Mouse (Mus musculus): ENCODE results near the gene Pik3c2g. TPM values are rescaled to one million over a fixed set of nuclear protein-coding genes. Genes with fewer than 3 reads are reported as not detected.

Pik3c2g gene
- polyA plus RNA-seq, 1 experiment from 2014 or later = 1.0 TPM

DNA sequence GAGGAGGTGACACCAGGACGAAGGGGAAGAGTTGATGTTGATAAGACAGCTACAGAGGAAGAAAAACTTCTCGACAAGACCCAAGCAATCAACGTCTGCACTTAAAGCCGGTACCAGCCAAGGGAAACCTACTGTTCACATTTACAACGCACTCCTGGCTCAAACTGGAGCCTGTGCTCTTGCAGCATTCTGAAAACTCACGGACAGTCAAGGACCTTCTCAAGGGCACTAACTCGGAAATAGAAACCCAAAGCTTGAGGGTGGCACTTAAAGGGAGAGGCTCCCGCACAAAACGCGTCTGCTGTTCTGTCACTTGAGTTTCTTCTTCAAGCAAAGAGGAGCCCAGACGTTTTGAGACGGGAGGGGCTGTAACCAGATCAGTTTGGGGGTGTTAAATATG, 366.6 kb downstream of the Pik3c2g start:
- no peak overlapping the region for H3K4me2 ChIP-seq
- H3K4me1 ChIP-seq (replicated peaks) = no peaks in the 10 kb centered on the region
- no peak overlapping the region for H3K27ac ChIP-seq
- no peaks in the 10 kb centered on the region for H3K36me3 ChIP-seq
- ATAC-seq (ENCODE audit: low read depth) = no peak
- H3K9ac ChIP-seq = no peak overlapping the region
- no peak for DNase-seq
- WGBS (ENCODE audit: insufficient replicate concordance) = 60% methylated on average over 12 of the region's 12 CpGs
- no peaks in the 10 kb centered on the region for H3K27me3 ChIP-seq
- no peaks in the 10 kb centered on the region; the same call in 1 of the 2 replicates for H3K9me3 ChIP-seq (replicated peaks)
- no peak overlapping the region for H3K4me3 ChIP-seq (replicated peaks)

DNA sequence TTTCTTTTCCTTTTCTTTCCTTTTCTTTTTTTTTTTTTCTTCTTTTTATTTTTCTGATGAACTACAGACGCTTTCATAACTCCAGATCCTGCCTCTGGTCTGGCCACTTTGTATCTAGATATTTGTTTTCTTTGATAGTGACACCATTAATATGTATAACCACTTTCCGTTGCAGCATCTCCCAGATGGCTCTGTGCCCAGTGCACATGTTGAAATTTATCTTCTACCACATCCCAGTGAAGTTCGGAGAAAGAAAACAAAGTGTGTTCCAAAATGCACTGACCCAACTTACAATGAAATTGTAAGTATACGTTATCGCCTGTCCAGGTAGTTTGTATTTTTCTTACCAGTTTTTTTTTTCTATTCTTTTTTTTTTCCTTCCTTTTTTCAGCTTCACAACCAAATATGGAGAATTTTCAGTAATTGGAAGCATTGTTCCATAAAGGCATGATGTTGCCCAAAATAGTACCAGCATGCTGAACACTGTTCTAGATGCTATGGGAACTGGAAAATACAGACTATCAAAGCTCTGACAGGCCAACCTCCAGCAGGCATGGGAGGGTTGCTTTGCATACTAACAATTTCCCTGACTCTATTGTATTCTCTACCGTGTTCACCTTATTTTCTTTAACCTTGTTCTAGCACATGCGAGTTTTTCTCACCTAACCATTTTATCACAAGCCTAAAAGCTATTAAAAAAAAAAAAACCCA, 370.7 kb downstream of the Pik3c2g start:
- no peak for ATAC-seq (ENCODE audit: low read depth)
- Histone ChIP-seq H3K27ac (no peak overlapping the region), H3K4me1 (replicated peaks) (no peaks in the 10 kb centered on the region), H3K36me3 (no peaks in the 10 kb centered on the region), H3K27me3 (no peaks in the 10 kb centered on the region), H3K9me3 (replicated peaks) (peaks cover 6% of the 10 kb centered on the region; the same call in 1 of the 2 replicates), H3K9ac (no peak overlapping the region), H3K4me3 (replicated peaks) (no peak overlapping the region), H3K4me2 (no peak overlapping the region)
- WGBS (ENCODE audit: insufficient replicate concordance) = 61% methylated on average over 7 of the region's 7 CpGs
- DNase-seq = no peak

DNA sequence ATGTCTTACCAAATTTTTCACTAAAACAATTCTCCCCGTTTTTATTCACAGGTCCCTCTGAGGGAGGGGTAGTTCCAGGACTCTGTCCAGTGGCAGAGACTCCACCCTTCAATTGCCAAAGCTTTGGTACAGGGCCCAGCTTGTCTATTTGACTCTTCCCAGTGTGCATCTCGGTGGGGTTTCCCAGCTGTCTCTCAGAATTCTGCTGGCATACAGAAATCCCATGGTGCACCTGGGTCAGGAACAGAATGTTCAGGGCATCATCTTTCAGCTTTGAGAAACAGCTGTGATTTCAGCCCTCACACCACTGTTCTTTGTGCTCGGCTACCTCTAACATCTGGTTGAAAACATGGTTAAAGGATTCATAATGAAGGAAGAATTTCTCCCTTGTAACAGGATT, 376.8 kb downstream of the Pik3c2g start:
- H3K9me3 ChIP-seq (replicated peaks) = 0 out of 2 replicates have a peak, but pooled peaks cover 6% of the 10 kb centered on the region
- no peak for ATAC-seq (ENCODE audit: low read depth)

DNA sequence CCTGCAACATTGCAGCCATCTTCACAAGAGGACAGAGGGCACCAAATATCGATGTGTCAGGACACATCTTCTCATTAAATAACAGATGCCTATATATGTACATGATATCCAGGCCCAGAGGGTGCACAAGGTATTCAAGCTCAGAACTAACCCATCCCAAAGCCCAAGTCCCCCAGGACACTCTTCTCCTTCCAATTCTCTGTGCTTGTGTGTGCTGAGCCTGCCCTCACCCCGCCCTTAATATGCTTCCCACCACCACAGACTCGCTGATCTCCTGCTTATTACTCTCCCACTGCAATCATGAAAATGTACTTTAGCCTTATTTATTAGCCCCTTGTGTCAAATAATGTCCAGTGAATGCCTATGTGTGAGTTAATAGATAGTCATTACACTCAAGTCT, 377.9 kb downstream of the Pik3c2g start:
- no peak overlapping the region for H3K9ac ChIP-seq
- H3K27me3 ChIP-seq = no peaks in the 10 kb centered on the region
- WGBS (ENCODE audit: insufficient replicate concordance) = 46% methylated on average over 3 of the region's 3 CpGs
- ATAC-seq (ENCODE audit: low read depth) (no peak), DNase-seq (no peak)
- no peaks in the 10 kb centered on the region for H3K4me1 ChIP-seq (replicated peaks)
- no peak overlapping the region for H3K27ac ChIP-seq
- H3K9me3 ChIP-seq (replicated peaks) = no peaks in the 10 kb centered on the region
- no peaks in the 10 kb centered on the region for H3K36me3 ChIP-seq
- H3K4me2 ChIP-seq = no peak overlapping the region
- no peak overlapping the region for H3K4me3 ChIP-seq (replicated peaks)

More for the DNA sequence above, 376.8 kb downstream of the Pik3c2g start:
- H3K27me3 ChIP-seq = no peaks in the 10 kb centered on the region
- no peak overlapping the region for H3K9ac ChIP-seq
- no peak overlapping the region for H3K4me2 ChIP-seq
- no peaks in the 10 kb centered on the region for H3K4me1 ChIP-seq (replicated peaks)
- H3K4me3 ChIP-seq (replicated peaks) = no peak overlapping the region
- H3K36me3 ChIP-seq = no peaks in the 10 kb centered on the region
- 50% methylated on average over 3 of the region's 3 CpGs for WGBS (ENCODE audit: insufficient replicate concordance)
- DNase-seq = no peak
- H3K27ac ChIP-seq = no peak overlapping the region

DNA sequence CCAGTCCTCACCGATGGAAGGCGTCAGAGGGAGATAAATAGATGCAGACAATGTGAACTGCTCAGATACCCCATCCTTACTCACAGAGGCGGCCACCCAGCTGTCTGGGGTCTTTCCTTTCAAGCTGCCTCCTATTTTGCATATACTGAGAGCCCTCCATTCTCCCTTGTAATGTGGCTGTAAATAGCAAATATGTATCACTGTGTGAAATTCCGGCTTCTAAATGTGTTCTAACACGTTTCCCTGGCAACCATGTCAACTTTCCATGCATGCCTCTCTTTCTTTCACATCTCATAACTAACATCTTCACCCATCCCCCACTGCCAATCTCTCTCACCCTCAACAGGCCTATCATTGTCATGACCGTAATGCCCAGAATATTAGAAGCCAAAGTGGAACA, 379.7 kb downstream of the Pik3c2g start:
- DNase-seq = no peak
- Histone ChIP-seq H3K36me3 (no peaks in the 10 kb centered on the region), H3K4me2 (no peak overlapping the region), H3K9me3 (replicated peaks) (no peaks in the 10 kb centered on the region), H3K4me3 (replicated peaks) (no peak overlapping the region), H3K9ac (no peak overlapping the region), H3K4me1 (replicated peaks) (no peaks in the 10 kb centered on the region), H3K27me3 (no peaks in the 10 kb centered on the region), H3K27ac (no peak overlapping the region)
- ATAC-seq (ENCODE audit: low read depth) = no peak
- 50% methylated on average over 6 of the region's 6 CpGs for WGBS (ENCODE audit: insufficient replicate concordance)

DNA sequence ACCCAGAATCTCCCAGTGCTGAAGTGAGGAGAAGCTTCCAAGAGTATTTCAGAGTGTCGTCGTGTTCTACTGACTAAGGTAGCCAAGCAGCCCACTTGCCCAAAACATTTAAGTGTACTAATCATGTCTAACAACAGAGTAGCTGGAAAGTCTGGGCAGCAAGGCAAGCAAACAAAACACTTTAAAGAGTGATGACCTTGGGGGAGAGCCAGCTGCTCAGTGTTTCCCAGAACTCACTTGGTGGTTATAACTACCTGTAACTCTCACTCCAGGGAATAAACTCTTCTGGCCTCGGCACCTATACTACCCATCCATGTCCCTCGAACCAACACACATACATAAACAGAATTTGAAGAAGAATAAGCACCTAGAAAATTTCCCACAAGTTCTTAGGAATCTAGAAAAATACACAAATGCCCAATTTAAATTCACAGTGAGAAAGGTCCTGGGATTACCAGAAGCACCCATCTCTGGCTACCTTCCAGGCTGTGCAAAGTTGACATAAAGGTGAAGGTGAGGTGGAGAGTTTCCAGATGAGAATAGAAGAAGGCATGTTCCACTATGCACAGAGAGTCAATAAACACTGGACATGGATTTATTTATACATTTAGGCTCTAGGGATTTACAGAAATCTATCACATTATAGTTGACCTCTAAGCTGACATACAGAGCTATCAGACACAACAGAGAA, 384.7 kb downstream of the Pik3c2g start:
- WGBS (ENCODE audit: insufficient replicate concordance) = 56% methylated on average over 4 of the region's 4 CpGs
- ATAC-seq (ENCODE audit: low read depth) (no peak), DNase-seq (no peak)

DNA sequence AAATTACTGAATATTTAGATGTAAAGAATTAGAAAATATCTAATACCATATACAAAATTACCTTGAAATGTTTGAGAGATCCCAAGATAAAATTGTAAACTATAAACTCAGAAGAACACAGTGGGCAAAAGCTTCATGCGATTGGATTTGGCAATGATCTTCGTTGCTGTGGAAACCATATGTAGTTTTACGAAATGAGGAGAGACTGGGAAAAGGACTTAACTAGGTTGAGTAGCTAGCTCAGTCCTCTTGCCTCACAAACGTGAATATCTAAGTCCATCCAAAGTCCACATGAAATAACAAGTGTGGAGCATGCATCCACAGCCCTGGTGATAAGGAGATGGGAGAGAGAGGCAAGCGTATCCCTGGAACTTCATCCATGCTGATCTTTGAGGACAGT, 387.6 kb downstream of the Pik3c2g start:
- Histone ChIP-seq H3K9me3 (replicated peaks) (no peaks in the 10 kb centered on the region), H3K4me1 (replicated peaks) (no peaks in the 10 kb centered on the region), H3K4me2 (no peak overlapping the region), H3K9ac (no peak overlapping the region), H3K27me3 (no peaks in the 10 kb centered on the region), H3K36me3 (no peaks in the 10 kb centered on the region), H3K4me3 (replicated peaks) (no peak overlapping the region), H3K27ac (no peak overlapping the region)
- 67% methylated on average over 5 of the region's 5 CpGs for WGBS (ENCODE audit: insufficient replicate concordance)
- DNase-seq (no peak), ATAC-seq (ENCODE audit: low read depth) (no peak)

More for the DNA sequence above, 384.7 kb downstream of the Pik3c2g start:
- Histone ChIP-seq H3K4me3 (replicated peaks) (no peak overlapping the region), H3K4me1 (replicated peaks) (no peaks in the 10 kb centered on the region), H3K4me2 (no peak overlapping the region), H3K27me3 (no peaks in the 10 kb centered on the region), H3K9ac (no peak overlapping the region), H3K27ac (no peak overlapping the region), H3K9me3 (replicated peaks) (no peaks in the 10 kb centered on the region), H3K36me3 (no peaks in the 10 kb centered on the region)

DNA sequence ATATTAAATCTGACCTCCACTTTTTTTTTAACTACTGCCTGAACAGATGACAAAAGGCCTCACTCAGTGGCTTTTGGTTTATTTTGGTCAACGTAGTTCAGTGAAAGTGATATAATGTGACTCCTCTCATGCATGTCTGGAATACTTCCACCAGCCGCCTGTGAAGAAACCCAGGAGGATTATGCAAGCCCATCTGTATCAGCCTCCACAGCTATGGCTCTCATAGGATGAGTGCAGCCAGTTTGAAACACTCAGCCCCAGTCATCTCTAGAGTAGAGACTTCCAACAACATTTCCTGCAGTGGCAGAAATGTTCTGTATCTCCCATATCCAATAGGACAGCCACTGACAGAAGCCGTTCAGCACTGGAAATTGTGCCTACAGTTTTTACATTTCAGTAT, 391.1 kb downstream of the Pik3c2g start:
- no peak overlapping the region for H3K9ac ChIP-seq
- ATAC-seq (ENCODE audit: low read depth) = no peak
- no peaks in the 10 kb centered on the region for H3K27me3 ChIP-seq
- H3K9me3 ChIP-seq (replicated peaks) = no peaks in the 10 kb centered on the region
- H3K4me2 ChIP-seq = no peak overlapping the region
- H3K4me1 ChIP-seq (replicated peaks) = no peaks in the 10 kb centered on the region
- WGBS (ENCODE audit: insufficient replicate concordance) = 66% methylated on average over 3 of the region's 3 CpGs
- no peak overlapping the region for H3K4me3 ChIP-seq (replicated peaks)
- H3K27ac ChIP-seq = no peak overlapping the region
- DNase-seq = no peak
- no peaks in the 10 kb centered on the region for H3K36me3 ChIP-seq

DNA sequence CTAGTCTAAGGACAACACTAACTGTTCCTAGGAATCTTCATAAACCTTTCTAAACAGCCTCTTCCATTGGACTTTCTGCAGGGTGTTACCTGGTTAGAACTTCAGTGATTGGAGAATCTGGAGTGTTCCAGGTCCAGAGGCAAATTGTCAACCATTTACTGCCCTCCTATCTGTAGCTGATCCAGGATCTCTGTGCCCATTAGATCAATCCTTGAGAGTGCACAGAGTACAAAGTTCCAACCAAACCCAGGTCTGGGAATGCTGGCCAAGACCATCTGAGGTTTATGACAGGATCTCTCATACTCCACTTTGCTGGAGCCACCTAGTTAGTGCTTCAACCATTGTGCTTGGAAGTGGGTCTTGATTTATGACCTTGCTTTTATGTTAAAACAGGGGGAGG, 394.0 kb downstream of the Pik3c2g start:
- ATAC-seq (ENCODE audit: low read depth) (no peak), DNase-seq (no peak)
- Histone ChIP-seq H3K9me3 (replicated peaks) (no peaks in the 10 kb centered on the region), H3K36me3 (no peaks in the 10 kb centered on the region), H3K9ac (no peak overlapping the region), H3K27ac (no peak overlapping the region), H3K27me3 (no peaks in the 10 kb centered on the region), H3K4me2 (no peak overlapping the region), H3K4me1 (replicated peaks) (no peaks in the 10 kb centered on the region), H3K4me3 (replicated peaks) (no peak overlapping the region)

DNA sequence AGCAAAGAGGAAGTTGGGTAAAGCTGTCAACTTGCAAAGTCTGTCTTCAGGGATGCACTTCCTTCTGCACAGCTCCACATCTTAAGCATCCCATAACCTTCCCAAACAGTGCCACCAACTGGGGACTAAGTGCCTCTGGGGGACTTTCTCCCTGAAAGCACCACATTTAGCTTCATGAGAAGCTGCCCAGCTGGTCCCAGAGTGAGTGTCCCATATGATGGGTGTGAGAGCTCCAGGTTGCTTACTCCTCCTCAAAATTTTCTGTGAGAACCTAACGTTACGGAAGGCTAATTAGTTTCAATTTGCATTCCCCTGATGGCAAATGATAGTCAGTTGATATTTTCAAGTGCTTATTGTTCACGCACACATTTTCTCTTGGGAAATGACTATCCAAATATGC, 397.0 kb downstream of the Pik3c2g start:
- WGBS (ENCODE audit: insufficient replicate concordance) = 73% methylated on average over 3 of the region's 3 CpGs

DNA sequence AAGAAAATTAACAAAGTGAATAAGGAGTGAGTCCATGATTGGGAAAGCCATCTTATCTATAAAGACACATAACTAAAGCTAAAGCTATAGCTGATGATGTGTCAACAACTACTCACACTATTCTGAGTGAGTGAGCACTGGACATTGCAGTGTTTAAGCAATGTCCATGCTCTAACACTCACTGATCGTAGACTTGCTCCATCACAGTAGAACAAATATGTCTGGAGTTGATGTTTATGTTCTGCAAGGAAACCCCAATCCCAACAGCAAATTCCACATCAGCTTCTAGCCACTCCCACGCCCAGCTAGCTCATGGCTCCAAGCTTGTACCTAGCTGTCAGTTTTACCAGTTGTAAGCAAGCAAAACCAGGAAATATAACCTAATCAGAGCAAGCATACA, 399.5 kb downstream of the Pik3c2g start:
- Histone ChIP-seq H3K27me3 (no peaks in the 10 kb centered on the region), H3K4me1 (replicated peaks) (no peaks in the 10 kb centered on the region), H3K27ac (no peak overlapping the region), H3K4me3 (replicated peaks) (no peak overlapping the region), H3K36me3 (no peaks in the 10 kb centered on the region), H3K9me3 (replicated peaks) (no peaks in the 10 kb centered on the region; the same call in 1 of the 2 replicates), H3K9ac (no peak overlapping the region), H3K4me2 (no peak overlapping the region)
- DNase-seq (no peak), ATAC-seq (ENCODE audit: low read depth) (no peak)
- 42% methylated on average over 2 of the region's 2 CpGs for WGBS (ENCODE audit: insufficient replicate concordance)

More for the DNA sequence above, 397.0 kb downstream of the Pik3c2g start:
- DNase-seq (no peak), ATAC-seq (ENCODE audit: low read depth) (no peak)
- Histone ChIP-seq H3K9me3 (replicated peaks) (no peaks in the 10 kb centered on the region; the same call in 1 of the 2 replicates), H3K4me1 (replicated peaks) (no peaks in the 10 kb centered on the region), H3K4me2 (no peak overlapping the region), H3K36me3 (no peaks in the 10 kb centered on the region), H3K9ac (no peak overlapping the region), H3K27me3 (no peaks in the 10 kb centered on the region), H3K27ac (no peak overlapping the region), H3K4me3 (replicated peaks) (no peak overlapping the region)

DNA sequence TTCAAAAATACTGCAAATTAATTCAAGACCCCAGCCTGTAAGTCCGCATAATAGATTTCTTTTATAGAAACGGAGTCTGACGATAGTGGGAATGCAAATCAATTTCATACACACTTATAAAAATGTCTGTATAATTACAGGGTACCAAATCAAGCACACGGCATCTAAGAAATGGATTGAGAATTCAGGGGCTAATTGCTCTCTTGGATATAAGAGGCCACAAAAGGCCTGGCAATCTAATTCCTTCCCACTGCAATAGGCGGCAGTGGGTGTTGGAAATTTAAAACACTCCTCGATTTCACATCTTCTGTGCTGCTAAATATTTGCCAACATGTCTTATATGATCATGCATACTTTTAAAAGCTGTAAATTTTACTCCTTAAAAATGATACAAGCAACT, 402.1 kb downstream of the Pik3c2g start:
- H3K4me2 ChIP-seq = no peak overlapping the region
- no peak for DNase-seq
- no peaks in the 10 kb centered on the region for H3K36me3 ChIP-seq
- peaks cover 3% of the 10 kb centered on the region; the same call in 1 of the 2 replicates for H3K9me3 ChIP-seq (replicated peaks)
- H3K27ac ChIP-seq = no peak overlapping the region
- no peaks in the 10 kb centered on the region for H3K4me1 ChIP-seq (replicated peaks)
- no peak for ATAC-seq (ENCODE audit: low read depth)
- 82% methylated on average over 6 of the region's 6 CpGs for WGBS (ENCODE audit: insufficient replicate concordance)
- no peak overlapping the region for H3K9ac ChIP-seq
- H3K27me3 ChIP-seq = no peaks in the 10 kb centered on the region
- H3K4me3 ChIP-seq (replicated peaks) = no peak overlapping the region
